Mouse (Mus musculus): ENCODE measurements around the gene Kif24.

- no peak for TF ChIP-seq CTCF (conservative IDR thresholded peaks at IDR 0.05; ENCODE audit: low read length)
- no peak for TF ChIP-seq NANOG (IDR thresholded peaks at IDR 0.05; ENCODE audit: borderline replicate concordance, low read length)
These were observed 115.5 kb downstream of the Kif24 start for GRCm38 (mm10) chr4:41349199-41349591.
